Mouse (Mus musculus) brain, embryonic 14.5 days (tissue): ENCODE measurements around the gene Glt6d1.

Experiments
- CTCF ChIP-seq: fragments of 200-500 bp; IDR thresholded peaks from 2 replicates; pipeline ENCODE4 v1.5.1; 2012; ENCODE audit warnings: inconsistent platforms, mild to moderate bottlenecking, moderate library complexity, borderline replicate concordance; ENCODE audit not compliant: insufficient read depth, insufficient read length; ENCODE audit errors: extremely low read depth
- POLR2A ChIP-seq: fragments of 200-500 bp; IDR thresholded peaks from 2 replicates; pipeline ENCODE4 v1.6.1; 2012; ENCODE audit warnings: mild to moderate bottlenecking, inconsistent platforms, borderline replicate concordance; ENCODE audit not compliant: poor library complexity, insufficient read depth, insufficient read length, severe bottlenecking; ENCODE audit errors: extremely low read depth

DNA sequence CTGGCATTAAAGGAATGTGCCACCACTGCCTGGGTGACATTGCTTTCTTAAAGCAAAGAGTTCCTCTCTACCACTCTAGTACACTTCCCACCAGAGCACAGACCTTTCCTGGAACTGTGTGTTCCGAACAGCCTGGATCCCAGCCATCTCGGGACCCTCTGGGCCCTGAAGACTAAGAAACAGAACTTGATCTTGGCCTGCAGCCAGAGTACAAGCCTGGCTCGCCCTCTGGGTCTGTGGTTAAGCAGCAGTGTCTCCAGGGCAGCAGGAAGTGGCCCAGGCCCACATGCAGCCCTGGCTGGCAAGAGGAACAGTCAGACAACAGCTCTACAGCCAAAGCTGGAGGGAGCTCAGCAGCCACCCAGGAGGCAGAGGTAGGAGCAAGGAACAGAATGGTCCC is 37.0 kb upstream of the Glt6d1 start:
- TF ChIP-seq POLR2A (no peak), CTCF (no peak)
